ENCODE assay signal across 11 mouse cellular contexts in the genomic region with DNA sequence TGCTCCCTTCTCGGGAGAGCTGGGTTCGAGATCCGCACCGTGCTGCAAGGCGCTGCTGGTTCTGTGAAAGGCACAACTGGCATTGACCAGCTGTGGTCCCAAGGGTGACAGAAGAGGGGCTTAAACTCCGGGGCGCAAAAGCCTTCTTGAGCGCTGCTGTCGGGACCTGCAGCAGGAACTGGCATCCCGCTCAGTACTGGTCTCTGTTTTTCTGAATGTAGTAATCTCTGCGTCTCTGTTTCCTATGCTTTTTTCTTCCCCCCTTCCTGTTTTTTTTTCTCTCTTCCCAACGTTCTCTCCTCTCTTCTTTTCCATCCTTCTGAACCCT. TPM values are rescaled to one million over a fixed set of nuclear protein-coding genes. Genes with fewer than 3 reads are reported as not detected.
A peak's percentile ranks its signal among the peaks of the same experiment; 100 is the strongest.
DNase-seq lines count a peak whose midpoint lies in the region; ATAC-seq lines count a peak whose summit lies in the region.
"Had no signal": no experiment of that assay in that cellular context is flagged by ENCODE, and none has a peak within 500 bp of the region (broad histone marks: within the 10 kb centered on the region; RNA-seq: fewer than 3 reads in every experiment).

No protein-coding gene starts in this region.

- no peak overlapping the region for H3K27ac ChIP-seq in embryonic facial prominence, embryonic 15.5 days (replicated peaks)
- H3K27ac ChIP-seq in hindbrain, embryonic 13.5 days: peak overlapping the region; percentile 83
- H3K27ac ChIP-seq in midbrain, embryonic 15.5 days: peak overlapping the region; percentile 89
- H3K27ac ChIP-seq: liver, embryonic 15.5 days had no signal

- DNase-seq in layer of hippocampus, postnatal 25 days (ENCODE audit: extremely low spot score in 1 of 2, low spot score in 1 of 2): peak; percentile 16 to 36
- DNase-seq in layer of hippocampus, adult 9-10 months (ENCODE audit: low spot score): no peak
- no peak for DNase-seq in natural killer cell, adult 2 months (ENCODE audit: low spot score in 2 of 2)
- no peak for DNase-seq in cerebellum, adult 9-11 months
- no peak for DNase-seq in spleen, postnatal 36 days (ENCODE audit: low spot score in 2 of 2)
- DNase-seq: gastrocnemius, postnatal 14 days had no signal

- no peak overlapping the region for H3K9ac ChIP-seq in embryonic facial prominence, embryonic 15.5 days
- peak overlapping the region; percentile 75 for H3K9ac ChIP-seq in hindbrain, embryonic 13.5 days
- H3K9ac ChIP-seq in midbrain, embryonic 15.5 days: peak overlapping the region; percentile 68
- H3K9ac ChIP-seq: liver, embryonic 15.5 days had no signal

- H3K4me2 ChIP-seq in embryonic facial prominence, embryonic 15.5 days (replicated peaks): peak overlapping the region; percentile 50
- peak overlapping the region; percentile 67 for H3K4me2 ChIP-seq in hindbrain, embryonic 13.5 days
- H3K4me2 ChIP-seq in midbrain, embryonic 15.5 days: peak overlapping the region; percentile 74

- no peaks in the 10 kb centered on the region for H3K9me3 ChIP-seq in embryonic facial prominence, embryonic 15.5 days (replicated peaks)
- H3K9me3 ChIP-seq in hindbrain, embryonic 13.5 days: no peaks in the 10 kb centered on the region
- H3K9me3 ChIP-seq in midbrain, embryonic 15.5 days: no peaks in the 10 kb centered on the region
- H3K9me3 ChIP-seq: liver, embryonic 15.5 days had no signal

- no peaks in the 10 kb centered on the region for H3K36me3 ChIP-seq in embryonic facial prominence, embryonic 15.5 days
- H3K36me3 ChIP-seq in hindbrain, embryonic 13.5 days: no peaks in the 10 kb centered on the region
- H3K36me3 ChIP-seq in midbrain, embryonic 15.5 days (replicated peaks): no peaks in the 10 kb centered on the region
- H3K36me3 ChIP-seq: liver, embryonic 15.5 days had no signal

- no peak for ATAC-seq in embryonic facial prominence, embryonic 15.5 days (ENCODE audit: insufficient number of reproducible peaks, low FRiP score, low TSS enrichment, low read depth)
- 0 out of 2 replicates have a peak, but pooled peaks have one; percentile 3 for ATAC-seq in hindbrain, embryonic 13.5 days (ENCODE audit: low FRiP score)
- no peak; the same call in 1 of the 2 replicates for ATAC-seq in midbrain, embryonic 15.5 days (replicated peaks)
- ATAC-seq: Patski had no signal

- peaks cover 12% of the 10 kb centered on the region for H3K4me1 ChIP-seq in embryonic facial prominence, embryonic 15.5 days
- H3K4me1 ChIP-seq in hindbrain, embryonic 13.5 days (replicated peaks): peaks cover 19% of the 10 kb centered on the region
- peaks cover 20% of the 10 kb centered on the region; the same call in 1 of the 2 replicates for H3K4me1 ChIP-seq in midbrain, embryonic 15.5 days
- H3K4me1 ChIP-seq: liver, embryonic 15.5 days had no signal

- WGBS in embryonic facial prominence, embryonic 15.5 days: 2% methylated on average over 12 of the region's 12 CpGs
- 3% methylated on average over 12 of the region's 12 CpGs for WGBS in hindbrain, embryonic 13.5 days
- 3% methylated on average over 12 of the region's 12 CpGs for WGBS in midbrain, embryonic 15.5 days

- H3K27me3 ChIP-seq in embryonic facial prominence, embryonic 15.5 days: peaks cover 35% of the 10 kb centered on the region
- H3K27me3 ChIP-seq in hindbrain, embryonic 13.5 days: peaks cover 44% of the 10 kb centered on the region
- peaks cover 6% of the 10 kb centered on the region for H3K27me3 ChIP-seq in midbrain, embryonic 15.5 days (replicated peaks)

- peak overlapping the region; percentile 36 for H3K4me3 ChIP-seq in embryonic facial prominence, embryonic 15.5 days (replicated peaks)
- peak overlapping the region; percentile 49 for H3K4me3 ChIP-seq in hindbrain, embryonic 13.5 days
- H3K4me3 ChIP-seq in midbrain, embryonic 15.5 days: peak overlapping the region; percentile 58
- H3K4me3 ChIP-seq: liver, embryonic 15.5 days had no signal

RNA-seq across cellular contexts. Expression of a gene that starts 1.0 kb away (rescaled TPM):
- total RNA-seq in layer of hippocampus, postnatal 25 days (2021): 100 to 1,000 TPM; 235 to 266 TPM
- polyA plus RNA-seq in embryonic facial prominence, embryonic 15.5 days (2015; fragmentation: Nextera tagmentation; extraction: Ambion mirVana): 5.4 and 5.7 TPM in 2 replicates
- 25.1 and 25.8 TPM in 2 replicates for polyA plus RNA-seq in hindbrain, embryonic 13.5 days (2015; fragmentation: Nextera tagmentation; extraction: Ambion mirVana)
- polyA plus RNA-seq in midbrain, embryonic 15.5 days (2015; fragmentation: Nextera tagmentation; extraction: Ambion mirVana): 49.3 and 58.4 TPM in 2 replicates
- polyA plus RNA-seq: Patski had no signal

Comparison
In these comparisons a context has a peak if more than half of its experiments do, and no peak if none do; other contexts are left out.
1. DNase-seq: peak in layer of hippocampus, postnatal 25 days (2 of 2); none in layer of hippocampus, adult 9-10 months (single experiment), natural killer cell, adult 2 months (0 of 2), cerebellum, adult 9-11 months (single experiment) and spleen, postnatal 36 days (0 of 2).
2. Peak in every context shown above with its lines, with median percentiles within 50 percentile points of each other: H3K4me2 ChIP-seq and H3K4me3 ChIP-seq.